Mouse (Mus musculus): ENCODE data around the gene Cela2a. TPM values are rescaled to one million over a fixed set of nuclear protein-coding genes. Genes with fewer than 3 reads are reported as not detected.

Cela2a gene
- polyA plus RNA-seq, 1 experiment, result not detected

- H3K9me3 ChIP-seq (ENCODE audit: control insufficient read depth, low read length), result no peaks in the 10 kb centered on the region
- peaks cover 56% of the 10 kb centered on the region for H3K36me3 ChIP-seq (ENCODE audit: control insufficient read depth)
- H3K4me3 ChIP-seq (replicated peaks), result no peak overlapping the region
- H3K4me1 ChIP-seq (ENCODE audit: control insufficient read depth), result peaks cover 4% of the 10 kb centered on the region
- H3K27me3 ChIP-seq (ENCODE audit: control insufficient read depth), result no peaks in the 10 kb centered on the region
- TF ChIP-seq TAL1 (IDR thresholded peaks at IDR 0.05; ENCODE audit: low read length) (no peak), GATA1 (IDR thresholded peaks at IDR 0.05; ENCODE audit: low read length) (no peak)
Observed at GRCm38 (mm10) chr4:141861591-141862295, 35.8 kb upstream of the Cela2a start.

- Histone ChIP-seq H3K36me3 (ENCODE audit: control insufficient read depth) (peaks cover 54% of the 10 kb centered on the region), H3K9me3 (ENCODE audit: control insufficient read depth, low read length) (no peaks in the 10 kb centered on the region), H3K27me3 (ENCODE audit: control insufficient read depth) (no peaks in the 10 kb centered on the region), H3K4me3 (replicated peaks) (no peak overlapping the region), H3K4me1 (ENCODE audit: control insufficient read depth) (peaks cover 4% of the 10 kb centered on the region)
- TF ChIP-seq TAL1 (IDR thresholded peaks at IDR 0.05; ENCODE audit: low read length) (no peak), GATA1 (IDR thresholded peaks at IDR 0.05; ENCODE audit: low read length) (no peak)
Observed at GRCm38 (mm10) chr4:141860246-141860841, 34.4 kb upstream of the Cela2a start.

- no peaks in the 10 kb centered on the region for H3K9me3 ChIP-seq (ENCODE audit: control insufficient read depth, low read length)
- peaks cover 48% of the 10 kb centered on the region for H3K36me3 ChIP-seq (ENCODE audit: control insufficient read depth)
- no peaks in the 10 kb centered on the region for H3K27me3 ChIP-seq (ENCODE audit: control insufficient read depth)
- H3K4me3 ChIP-seq (replicated peaks), result no peak overlapping the region
- no peak for TF ChIP-seq TAL1 (IDR thresholded peaks at IDR 0.05; ENCODE audit: low read length)
- no peak for TF ChIP-seq GATA1 (IDR thresholded peaks at IDR 0.05; ENCODE audit: low read length)
- peaks cover 4% of the 10 kb centered on the region for H3K4me1 ChIP-seq (ENCODE audit: control insufficient read depth)
Observed at GRCm38 (mm10) chr4:141859351-141859750, 33.4 kb upstream of the Cela2a start.

- Histone ChIP-seq H3K27me3 (ENCODE audit: control insufficient read depth) (no peaks in the 10 kb centered on the region), H3K9me3 (ENCODE audit: control insufficient read depth, low read length) (no peaks in the 10 kb centered on the region), H3K4me3 (replicated peaks) (no peak overlapping the region), H3K36me3 (ENCODE audit: control insufficient read depth) (peaks cover 41% of the 10 kb centered on the region), H3K4me1 (ENCODE audit: control insufficient read depth) (peaks cover 4% of the 10 kb centered on the region)
- no peak for TF ChIP-seq GATA1 (IDR thresholded peaks at IDR 0.05; ENCODE audit: low read length)
- TF ChIP-seq TAL1 (IDR thresholded peaks at IDR 0.05; ENCODE audit: low read length), result no peak
Observed at GRCm38 (mm10) chr4:141858501-141858900, 32.5 kb upstream of the Cela2a start.

- no peak for TF ChIP-seq GATA1 (IDR thresholded peaks at IDR 0.05; ENCODE audit: low read length)
- TF ChIP-seq TAL1 (IDR thresholded peaks at IDR 0.05; ENCODE audit: low read length), result no peak
- Histone ChIP-seq H3K4me3 (replicated peaks) (no peak overlapping the region), H3K9me3 (ENCODE audit: control insufficient read depth, low read length) (no peaks in the 10 kb centered on the region), H3K27me3 (ENCODE audit: control insufficient read depth) (no peaks in the 10 kb centered on the region), H3K4me1 (ENCODE audit: control insufficient read depth) (peaks cover 4% of the 10 kb centered on the region), H3K36me3 (ENCODE audit: control insufficient read depth) (peaks cover 36% of the 10 kb centered on the region)
Observed at GRCm38 (mm10) chr4:141857422-141857930, 31.5 kb upstream of the Cela2a start.

GRCm38 (mm10) chr4:141853437-141853836 is 27.5 kb upstream of the Cela2a start:
- Histone ChIP-seq H3K4me3 (replicated peaks) (no peak overlapping the region), H3K4me1 (ENCODE audit: control insufficient read depth) (peaks cover 4% of the 10 kb centered on the region), H3K27me3 (ENCODE audit: control insufficient read depth) (no peaks in the 10 kb centered on the region), H3K36me3 (ENCODE audit: control insufficient read depth) (0 out of 2 replicates have a peak, but pooled peaks cover 2% of the 10 kb centered on the region), H3K9me3 (ENCODE audit: control insufficient read depth, low read length) (no peaks in the 10 kb centered on the region)
- TF ChIP-seq GATA1 (IDR thresholded peaks at IDR 0.05; ENCODE audit: low read length) (no peak), TAL1 (IDR thresholded peaks at IDR 0.05; ENCODE audit: low read length) (no peak)

- no peak for TF ChIP-seq TAL1 (IDR thresholded peaks at IDR 0.05; ENCODE audit: low read length)
- TF ChIP-seq GATA1 (IDR thresholded peaks at IDR 0.05; ENCODE audit: low read length), result no peak
- no peaks in the 10 kb centered on the region for H3K9me3 ChIP-seq (ENCODE audit: control insufficient read depth, low read length)
- no peaks in the 10 kb centered on the region for H3K4me1 ChIP-seq (ENCODE audit: control insufficient read depth)
- no peaks in the 10 kb centered on the region for H3K27me3 ChIP-seq (ENCODE audit: control insufficient read depth)
- H3K4me3 ChIP-seq (replicated peaks), result no peak within 1 kb of the TSS
- no peaks in the 10 kb centered on the region for H3K36me3 ChIP-seq (ENCODE audit: control insufficient read depth)
Observed at GRCm38 (mm10) chr4:141845999-141846398, 20.0 kb upstream of the Cela2a start, which contains the start of gene Ctrc. Gene Ctrc (minus strand): TSS chr4:141846359.

- no peak for TF ChIP-seq GATA1 (IDR thresholded peaks at IDR 0.05; ENCODE audit: low read length)
- TF ChIP-seq TAL1 (IDR thresholded peaks at IDR 0.05; ENCODE audit: low read length), result no peak
- H3K4me1 ChIP-seq (ENCODE audit: control insufficient read depth), result no peaks in the 10 kb centered on the region
Observed at GRCm38 (mm10) chr4:141834536-141835095, 8.7 kb upstream of the Cela2a start.

GRCm38 (mm10) chr4:141833911-141834310 is 8.0 kb upstream of the Cela2a start:
- no peaks in the 10 kb centered on the region for H3K36me3 ChIP-seq (ENCODE audit: control insufficient read depth)
- no peaks in the 10 kb centered on the region for H3K27me3 ChIP-seq (ENCODE audit: control insufficient read depth)
- H3K4me1 ChIP-seq (ENCODE audit: control insufficient read depth), result no peaks in the 10 kb centered on the region
- no peaks in the 10 kb centered on the region for H3K9me3 ChIP-seq (ENCODE audit: control insufficient read depth, low read length)
- H3K4me3 ChIP-seq (replicated peaks), result no peak overlapping the region
- no peak for TF ChIP-seq TAL1 (IDR thresholded peaks at IDR 0.05; ENCODE audit: low read length)
- no peak for TF ChIP-seq GATA1 (IDR thresholded peaks at IDR 0.05; ENCODE audit: low read length)

More at GRCm38 (mm10) chr4:141834536-141835095, 8.7 kb upstream of the Cela2a start:
- H3K4me3 ChIP-seq (replicated peaks), result no peak overlapping the region
- H3K36me3 ChIP-seq (ENCODE audit: control insufficient read depth), result no peaks in the 10 kb centered on the region
- H3K27me3 ChIP-seq (ENCODE audit: control insufficient read depth), result no peaks in the 10 kb centered on the region
- H3K9me3 ChIP-seq (ENCODE audit: control insufficient read depth, low read length), result no peaks in the 10 kb centered on the region

Data from erythroblast, embryonic 14.5 days (primary cell).